Mouse (Mus musculus): ENCODE measurements around the gene Cramp1l.

Cramp1l gene

GRCm38 (mm10) chr17:25015655-25016291 is at the start of gene Cramp1l, which contains the start of gene Ift140:
Gene Cramp1l, minus strand, starts transcription at chr17:25015788.
Gene Ift140, plus strand, starts transcription at chr17:25016085.
- in situ Hi-C loops (cut with MboI; ENCODE audit: low sequenced_read_pairs), result no loop called here

GRCm38 (mm10) chr17:25065189-25065588 is 49.6 kb upstream of the Cramp1l start:
- in situ Hi-C loops (cut with MboI; ENCODE audit: low sequenced_read_pairs), result no loop called here

- in situ Hi-C loops (cut with MboI; ENCODE audit: low sequenced_read_pairs), result no loop called here
Observed at GRCm38 (mm10) chr17:25064351-25064750, 48.8 kb upstream of the Cramp1l start.

- in situ Hi-C loops (cut with MboI; ENCODE audit: low sequenced_read_pairs), result no loop called here
Observed at GRCm38 (mm10) chr17:25063872-25064271, 48.3 kb upstream of the Cramp1l start.

- in situ Hi-C loops (cut with MboI; ENCODE audit: low sequenced_read_pairs), result no loop called here
Observed at GRCm38 (mm10) chr17:25063261-25063660, 47.7 kb upstream of the Cramp1l start.

- in situ Hi-C loops (cut with MboI; ENCODE audit: low sequenced_read_pairs), result no loop called here
Observed at GRCm38 (mm10) chr17:25057041-25057440, 41.5 kb upstream of the Cramp1l start.

- in situ Hi-C loops (cut with MboI; ENCODE audit: low sequenced_read_pairs), result no loop called here
Observed at GRCm38 (mm10) chr17:25053274-25053673, 37.7 kb upstream of the Cramp1l start.

- in situ Hi-C loops (cut with MboI; ENCODE audit: low sequenced_read_pairs), result no loop called here
Observed at GRCm38 (mm10) chr17:25047143-25047542, 31.6 kb upstream of the Cramp1l start.

- in situ Hi-C loops (cut with MboI; ENCODE audit: low sequenced_read_pairs), result no loop called here
Observed at GRCm38 (mm10) chr17:25045281-25045680, 29.7 kb upstream of the Cramp1l start.

GRCm38 (mm10) chr17:25044879-25045278 is 29.3 kb upstream of the Cramp1l start:
- in situ Hi-C loops (cut with MboI; ENCODE audit: low sequenced_read_pairs), result no loop called here

- in situ Hi-C loops (cut with MboI; ENCODE audit: low sequenced_read_pairs), result no loop called here
Observed at GRCm38 (mm10) chr17:25036183-25036582, 20.6 kb upstream of the Cramp1l start.

GRCm38 (mm10) chr17:25016292-25017132 is 924 bp upstream of the Cramp1l start:
- in situ Hi-C loops (cut with MboI; ENCODE audit: low sequenced_read_pairs), result no loop called here

- in situ Hi-C loops (cut with MboI; ENCODE audit: low sequenced_read_pairs), result no loop called here
Observed at GRCm38 (mm10) chr17:25014841-25015570, 582 bp downstream of the Cramp1l start.

GRCm38 (mm10) chr17:25013606-25014501 is 1.7 kb downstream of the Cramp1l start:
- in situ Hi-C loops (cut with MboI; ENCODE audit: low sequenced_read_pairs), result no loop called here

- in situ Hi-C loops (cut with MboI; ENCODE audit: low sequenced_read_pairs), result no loop called here
Observed at GRCm38 (mm10) chr17:25007480-25007879, 8.1 kb downstream of the Cramp1l start.

GRCm38 (mm10) chr17:25005102-25005501 is 10.5 kb downstream of the Cramp1l start:
- in situ Hi-C loops (cut with MboI; ENCODE audit: low sequenced_read_pairs), result no loop called here

GRCm38 (mm10) chr17:24994721-24995120 is 20.9 kb downstream of the Cramp1l start:
- in situ Hi-C loops (cut with MboI; ENCODE audit: low sequenced_read_pairs), result no loop called here

GRCm38 (mm10) chr17:24987221-24987620 is 28.4 kb downstream of the Cramp1l start:
- in situ Hi-C loops (cut with MboI; ENCODE audit: low sequenced_read_pairs), result no loop called here

- in situ Hi-C loops (cut with MboI; ENCODE audit: low sequenced_read_pairs), result no loop called here
Observed at GRCm38 (mm10) chr17:24960852-24961715, 54.5 kb downstream of the Cramp1l start.

Data from CH12F3 (cell line).